Mouse (Mus musculus): Measurements from ENCODE around the gene Mef2d.
A peak's percentile ranks its signal among the peaks of the same experiment; 100 is the strongest.

The Mef2d gene

DNA sequence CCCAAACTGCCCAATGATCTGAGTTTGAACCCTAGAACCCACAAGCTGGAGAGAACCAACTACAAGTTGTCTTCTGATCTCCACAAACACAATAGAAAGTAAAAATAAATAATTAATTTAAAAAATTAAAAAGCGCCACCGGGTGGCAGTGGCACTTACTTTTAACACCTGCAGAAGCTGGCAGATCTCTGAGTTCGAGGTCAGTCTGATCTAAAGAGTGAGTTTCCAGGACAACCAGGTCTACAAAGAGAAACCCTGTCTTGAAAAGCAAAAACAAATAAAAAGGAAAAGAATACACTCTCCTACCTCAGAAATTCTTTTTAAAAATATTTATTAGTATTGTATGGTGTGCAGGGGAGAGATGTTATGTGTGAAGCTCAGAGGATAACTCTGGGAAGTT, 4.4 kb upstream of the Mef2d start:
- peak; percentile 61 for DNase-seq (ENCODE audit: low read depth)

DNA sequence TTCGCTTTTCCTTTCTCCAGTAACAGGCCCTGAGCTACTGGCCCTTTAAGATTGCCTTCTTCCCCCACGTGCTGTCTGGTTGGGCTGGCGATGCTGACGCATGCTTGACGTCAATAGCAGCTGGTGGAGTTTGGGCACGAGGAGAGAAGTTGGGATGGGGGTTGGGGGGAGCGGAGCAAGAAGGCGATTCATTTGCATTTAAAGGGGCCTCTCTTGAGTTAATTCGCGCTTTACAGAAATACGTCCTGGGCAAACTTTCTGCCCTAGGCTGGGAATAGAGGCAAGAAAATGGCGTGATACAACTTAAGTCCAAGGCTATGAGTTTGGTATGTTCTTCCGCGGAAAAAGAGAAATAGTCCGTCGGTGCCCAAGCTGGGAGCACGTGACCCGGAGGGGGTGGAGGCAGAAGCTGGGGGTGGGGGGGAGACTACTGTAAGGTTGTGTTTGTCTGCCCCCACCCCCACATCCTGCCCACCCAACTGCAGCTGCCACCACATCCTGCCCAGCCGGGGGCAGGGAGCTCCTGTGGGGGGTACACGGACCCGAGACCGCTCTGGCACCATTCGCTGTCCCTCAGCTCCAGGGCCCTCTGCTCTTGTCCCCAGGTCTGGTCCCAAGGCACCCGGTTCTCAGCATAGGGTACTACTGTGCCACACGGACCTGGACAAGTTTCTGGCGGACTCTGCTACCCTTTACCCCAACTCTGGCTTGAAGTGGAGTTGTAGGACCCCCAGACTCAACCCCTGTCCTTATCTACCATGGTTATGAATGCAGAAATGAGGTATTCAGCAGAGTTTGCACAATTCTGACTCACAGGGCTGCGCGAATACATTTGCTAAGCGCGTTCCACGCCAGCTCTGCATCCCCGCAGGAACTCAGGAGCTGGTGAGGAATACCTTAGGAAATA, 3.6 kb upstream of the Mef2d start:
- peak; percentile 97 for DNase-seq (ENCODE audit: low read depth)

DNA sequence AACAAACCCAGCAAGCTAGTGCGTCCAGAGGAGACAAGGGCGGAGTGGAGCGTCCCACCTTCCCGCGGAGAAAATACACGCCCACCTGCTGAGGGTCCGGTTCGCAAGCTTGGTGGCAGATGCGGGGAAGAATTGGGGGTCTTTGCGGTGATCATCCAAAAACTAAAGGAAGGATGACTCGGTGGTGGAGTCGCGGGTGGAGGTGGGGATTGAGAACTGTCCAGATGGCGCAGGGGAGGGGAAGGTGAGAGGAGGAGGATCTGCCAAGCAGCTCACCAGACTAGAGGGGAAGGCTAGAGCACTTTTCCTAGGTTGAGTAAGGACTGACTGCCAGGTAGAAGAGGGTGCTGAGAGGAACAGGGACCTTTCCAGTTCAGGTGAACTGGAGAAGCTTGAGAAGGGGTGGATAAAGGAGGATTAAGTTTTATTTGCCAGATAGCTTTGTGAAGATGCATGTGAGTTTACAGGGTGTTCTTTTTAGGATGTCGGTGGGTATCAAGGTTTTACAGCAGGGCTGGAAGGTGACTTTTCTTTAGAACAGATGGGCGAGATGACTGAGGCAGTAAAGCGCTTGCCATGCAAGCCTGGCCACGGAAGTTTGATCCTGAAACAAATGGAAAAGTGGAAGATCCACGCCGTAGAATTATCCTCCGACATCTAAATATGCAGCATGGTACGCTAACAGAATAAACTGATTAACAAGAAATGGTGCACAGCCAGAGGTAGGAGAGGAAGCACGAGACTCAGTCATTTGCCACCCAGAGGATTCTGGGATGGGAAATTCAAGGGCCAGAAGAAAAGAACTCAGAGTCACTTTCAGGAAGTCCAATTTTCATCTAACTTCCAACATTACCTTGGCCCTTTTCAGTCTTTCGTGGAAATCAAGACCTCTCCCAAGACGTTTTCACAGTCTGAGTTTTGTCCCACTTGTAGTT, 2.7 kb upstream of the Mef2d start:
- peak; percentile 61 for DNase-seq (ENCODE audit: low read depth)

DNA sequence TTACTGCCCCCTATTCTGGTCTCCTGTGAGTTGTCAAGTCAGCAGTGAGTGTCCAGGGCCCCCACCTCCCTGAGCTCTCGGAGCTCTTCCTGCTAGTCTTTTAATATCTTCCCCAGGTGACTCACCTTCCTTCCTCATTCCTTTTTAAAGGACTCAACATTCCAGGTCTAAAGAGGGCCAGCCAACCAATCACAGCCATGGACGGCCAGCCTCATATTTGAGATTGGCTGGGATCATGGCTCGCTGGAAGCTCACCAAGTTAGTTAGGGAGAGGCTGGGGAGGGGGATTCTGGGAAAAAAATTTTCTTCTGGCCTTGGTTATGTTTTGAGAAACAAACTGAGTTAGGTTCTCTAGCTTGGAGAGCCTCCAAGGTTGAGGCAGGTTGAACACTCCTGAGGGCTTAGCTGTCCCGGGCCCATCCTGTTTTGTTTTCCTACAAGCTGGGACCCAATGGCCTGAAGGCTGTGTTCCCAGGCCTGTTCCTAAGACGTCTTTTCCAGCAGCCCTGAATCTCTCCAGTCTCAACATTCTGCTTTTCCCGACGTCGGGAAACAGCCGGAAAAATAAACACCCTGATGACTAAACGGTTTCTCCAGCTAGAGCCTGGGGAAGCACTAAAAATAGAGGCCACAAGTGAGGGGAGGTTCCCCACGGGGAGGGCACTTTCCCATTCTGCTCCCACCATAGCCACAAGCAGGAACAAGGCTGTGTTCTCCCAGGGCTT, 1.8 kb upstream of the Mef2d start:
- DNase-seq (ENCODE audit: low read depth): peak; percentile 89

DNA sequence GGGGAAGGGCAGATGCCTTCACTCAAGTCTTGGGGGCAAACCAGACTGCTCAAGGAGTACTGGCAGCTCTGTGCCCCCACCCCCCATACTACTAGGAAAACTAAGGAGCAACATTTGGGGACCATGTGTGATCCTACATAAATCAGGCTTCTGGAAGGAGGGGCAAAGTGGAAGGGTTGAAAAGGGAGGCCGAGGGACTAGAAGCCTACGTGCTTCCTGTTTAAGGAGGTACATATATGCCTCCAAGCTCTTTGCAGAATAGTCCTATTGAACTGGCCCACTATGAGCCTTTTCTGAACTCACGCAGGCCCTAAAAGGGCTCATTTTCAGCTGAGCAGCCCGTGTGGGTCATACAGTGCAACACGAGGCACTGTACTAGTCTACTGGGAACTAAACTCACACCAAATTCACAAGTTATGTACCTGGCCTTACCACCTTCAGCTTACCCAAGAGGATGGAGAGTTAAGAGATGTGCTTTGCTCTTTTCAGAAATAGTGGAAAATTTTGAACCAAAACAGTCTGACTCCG, 1.2 kb upstream of the Mef2d start:
- DNase-seq (ENCODE audit: low read depth): no peak

DNA sequence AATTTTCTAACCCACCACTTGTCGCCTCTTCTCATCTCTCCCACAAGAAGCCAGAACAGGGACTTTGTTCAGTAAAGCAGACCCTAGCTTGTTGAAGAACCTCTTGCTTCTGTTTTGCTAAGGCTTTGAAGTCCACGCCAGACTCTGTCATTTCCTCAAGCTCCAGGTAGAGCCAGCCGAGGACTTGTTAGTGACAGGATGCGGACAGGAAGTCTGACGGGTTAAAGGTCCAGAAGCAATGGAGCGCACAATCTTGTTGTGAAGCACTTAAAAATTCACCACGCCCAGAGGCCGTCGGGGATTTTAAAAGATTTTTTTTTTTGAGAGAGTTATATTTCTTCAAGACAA, 759 bp upstream of the Mef2d start:
- DNase-seq (ENCODE audit: low read depth): no peak

DNA sequence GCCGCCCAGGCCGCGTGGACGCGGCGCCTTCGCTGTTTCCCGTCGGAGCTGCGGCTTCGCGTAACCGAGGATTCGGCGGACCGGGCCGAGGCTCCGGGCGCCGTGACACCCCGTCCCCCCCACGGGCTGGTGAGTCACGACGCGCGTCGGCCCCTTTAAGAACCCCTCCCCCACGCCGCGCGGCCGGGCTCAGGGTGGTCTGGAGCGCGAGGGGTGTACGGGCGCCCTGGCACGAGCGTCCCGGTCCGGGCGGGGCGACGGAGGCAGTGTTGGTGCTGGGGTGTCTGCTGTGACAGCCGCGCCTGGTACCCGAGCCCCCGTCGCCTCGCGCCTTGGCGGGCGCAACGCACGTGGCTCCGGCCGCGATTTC, 359 bp downstream of the Mef2d start:
- no peak for DNase-seq (ENCODE audit: low read depth)

DNA sequence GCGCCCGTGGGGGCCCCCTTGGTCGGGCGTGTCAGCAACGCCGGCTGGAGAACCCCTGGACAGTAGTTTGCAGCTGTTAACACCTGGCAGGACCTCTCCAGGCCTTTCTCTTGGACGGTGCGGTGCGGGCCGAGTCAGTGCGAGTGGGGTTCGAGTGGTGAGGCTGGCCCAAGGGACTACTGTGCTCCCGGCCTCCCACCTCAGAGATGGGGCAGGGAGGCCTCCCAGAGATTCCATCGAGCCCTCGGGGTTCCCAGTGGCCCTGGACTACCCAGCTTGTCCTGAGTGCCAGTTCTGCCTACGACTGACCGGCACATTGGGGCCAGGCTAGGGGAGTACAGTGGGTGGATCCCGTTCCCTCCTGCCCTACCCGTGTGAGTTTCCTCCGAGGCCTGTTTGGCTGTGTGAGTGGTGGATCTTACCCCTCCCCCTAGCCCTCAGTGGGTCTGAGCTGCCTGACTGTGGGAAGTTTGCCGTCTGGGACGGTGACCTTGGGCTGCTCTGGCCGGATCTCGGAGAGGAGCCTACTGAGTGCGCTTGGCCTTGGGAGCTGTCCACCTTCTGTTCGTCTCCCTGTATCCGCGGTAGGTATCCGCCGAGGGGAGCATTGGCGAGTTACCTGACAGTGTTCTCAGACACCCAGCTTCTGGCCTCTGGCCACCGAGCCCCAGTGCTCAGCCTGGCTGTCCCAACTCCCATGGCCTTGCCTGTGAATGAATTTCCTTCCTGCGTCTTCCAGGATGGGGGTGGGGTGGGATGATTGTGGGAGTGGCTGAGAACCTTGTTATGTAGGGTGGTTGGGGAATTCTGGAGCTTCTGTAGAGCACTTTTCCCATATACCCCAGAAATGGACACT, 972 bp downstream of the Mef2d start:
- peak; percentile 78 for DNase-seq (ENCODE audit: low read depth)

DNA sequence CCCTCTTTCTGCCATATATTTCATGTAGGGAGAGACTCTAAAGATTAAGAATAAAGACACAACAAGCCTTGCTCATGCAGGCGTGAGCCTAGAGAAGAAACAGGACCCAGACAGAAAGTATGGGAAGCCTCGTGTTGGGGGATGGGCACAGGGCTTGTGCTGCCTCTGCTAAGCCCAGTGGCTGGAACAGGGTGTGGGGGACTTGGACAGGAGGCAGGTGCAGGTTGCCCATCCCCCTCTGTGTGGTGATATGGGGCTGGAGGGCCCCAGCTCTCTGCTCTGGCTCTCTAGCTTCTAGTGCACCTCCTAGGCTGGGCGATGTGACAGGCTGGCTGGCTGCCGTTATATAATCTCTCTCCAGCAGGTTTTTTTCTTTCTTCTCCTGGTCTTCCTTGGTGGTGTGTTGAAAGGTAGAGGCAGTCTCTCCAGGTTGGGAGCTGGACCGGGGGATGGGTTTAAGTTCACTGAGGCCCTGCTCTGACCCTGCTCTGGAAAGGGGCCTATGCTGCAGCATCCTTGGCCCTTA, 1.9 kb downstream of the Mef2d start:
- peak; percentile 37 for DNase-seq (ENCODE audit: low read depth)

DNA sequence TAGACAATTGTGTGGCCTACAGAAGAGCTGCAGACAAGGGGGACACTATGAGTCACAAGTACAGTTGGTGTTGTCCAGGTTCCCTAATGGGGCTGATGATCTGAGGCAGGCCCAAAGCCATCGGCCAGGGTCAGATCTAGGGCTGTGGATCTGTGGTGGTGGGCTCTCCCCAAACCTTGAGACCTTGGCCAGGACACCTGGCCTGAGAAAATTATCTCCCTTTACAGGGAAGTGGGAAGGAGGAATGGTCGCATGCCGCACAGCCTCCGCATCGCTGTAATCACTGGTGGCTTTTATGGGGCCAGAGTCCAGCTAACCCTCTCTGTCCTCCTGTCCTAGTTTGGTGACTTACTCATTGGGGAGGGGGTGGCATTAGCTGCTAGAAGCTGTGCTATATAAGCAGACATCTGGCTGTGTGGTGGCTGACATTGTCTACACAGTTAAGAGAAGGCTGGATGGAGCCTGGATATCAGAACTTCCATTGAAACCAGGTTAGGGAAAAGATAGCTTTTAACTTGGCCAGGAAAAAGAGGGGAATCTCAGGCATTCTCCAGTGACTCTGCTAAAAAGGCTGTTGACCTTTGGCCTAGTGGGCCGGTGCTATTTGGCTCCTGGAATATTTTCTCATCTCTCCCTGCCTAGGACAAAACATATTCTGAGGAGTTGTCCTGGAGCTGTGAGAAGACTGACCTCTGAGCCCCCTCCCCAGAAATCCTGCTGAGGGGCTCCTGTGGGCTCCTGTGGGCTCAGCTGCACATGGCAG, 2.7 kb downstream of the Mef2d start:
- no peak for DNase-seq (ENCODE audit: low read depth)

DNA sequence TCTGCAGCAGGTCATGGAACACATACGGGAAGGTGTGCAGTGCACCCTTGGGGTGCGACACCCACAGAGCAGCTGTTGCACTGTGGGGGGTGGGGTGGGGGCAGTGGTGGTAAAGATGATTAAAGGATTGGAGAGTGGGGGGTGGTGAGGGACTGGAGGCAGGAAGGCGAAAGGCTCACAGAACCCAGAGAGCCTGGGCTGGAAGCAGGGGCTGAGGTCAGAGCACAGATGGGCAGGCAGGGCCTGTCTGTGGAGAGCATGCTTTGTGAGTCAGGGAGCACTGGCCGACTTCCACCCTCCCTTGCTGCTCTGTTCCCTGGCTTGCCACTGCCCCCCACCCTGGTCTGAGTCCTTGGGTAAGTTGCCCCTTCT, 3.2 kb downstream of the Mef2d start:
- peak; percentile 60 for DNase-seq (ENCODE audit: low read depth)

DNA sequence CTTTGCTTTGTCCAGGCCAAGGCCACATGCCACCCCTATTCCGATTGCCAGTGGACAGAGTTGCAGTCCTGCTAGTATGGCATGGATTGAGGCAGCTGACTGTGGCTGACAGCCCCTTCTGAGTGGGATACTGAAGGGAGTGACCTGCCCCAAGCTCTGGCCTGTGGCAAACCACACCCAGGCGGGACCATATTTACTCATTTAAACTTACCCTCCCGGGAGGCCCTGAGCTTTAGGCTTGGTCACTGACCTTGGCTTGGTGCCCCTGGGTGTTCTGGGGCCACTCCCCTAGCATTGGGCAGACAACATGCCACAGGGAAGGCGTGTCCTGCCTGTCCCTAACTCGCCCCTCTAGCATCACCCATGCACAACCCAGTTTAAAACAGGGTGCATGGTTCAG, 3.8 kb downstream of the Mef2d start:
- peak; percentile 21 for DNase-seq (ENCODE audit: low read depth)

DNA sequence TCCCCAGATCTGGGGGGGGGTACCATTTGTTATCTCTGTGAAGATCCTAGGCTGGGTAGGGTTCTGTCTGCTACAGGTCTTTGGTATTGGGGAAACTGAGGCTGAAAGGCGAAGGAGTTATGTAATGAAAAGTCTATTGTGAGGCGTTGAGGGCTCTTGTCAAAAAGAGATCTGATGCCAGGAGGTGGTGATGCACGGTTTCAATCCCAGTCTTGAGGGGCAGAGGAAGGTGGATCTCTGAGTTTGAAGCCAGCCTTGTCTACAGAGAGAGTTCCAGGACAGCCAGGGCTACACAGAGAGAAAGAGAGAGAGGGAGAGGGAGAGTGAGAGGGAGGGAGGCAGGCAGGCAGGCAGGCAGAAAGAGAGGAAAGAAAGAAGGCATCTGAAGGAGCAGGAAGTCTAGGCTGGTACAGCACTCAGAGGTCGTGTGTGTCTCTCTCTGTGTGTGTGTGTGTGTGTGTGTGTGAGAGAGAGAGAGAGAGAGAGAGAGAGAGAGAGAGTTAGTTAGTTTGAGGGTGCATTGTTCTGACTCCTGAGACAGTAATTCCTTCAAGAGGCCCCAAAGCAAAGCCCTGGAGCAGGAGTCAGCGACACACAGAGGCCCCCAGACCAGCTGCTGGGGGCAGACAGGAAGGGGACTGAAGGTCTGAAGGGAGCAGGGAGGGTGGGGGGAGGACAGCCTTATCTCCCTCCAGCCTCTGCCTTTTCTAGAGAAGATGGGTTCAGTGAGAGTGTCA, 4.4 kb downstream of the Mef2d start:
- DNase-seq (ENCODE audit: low read depth): no peak

DNA sequence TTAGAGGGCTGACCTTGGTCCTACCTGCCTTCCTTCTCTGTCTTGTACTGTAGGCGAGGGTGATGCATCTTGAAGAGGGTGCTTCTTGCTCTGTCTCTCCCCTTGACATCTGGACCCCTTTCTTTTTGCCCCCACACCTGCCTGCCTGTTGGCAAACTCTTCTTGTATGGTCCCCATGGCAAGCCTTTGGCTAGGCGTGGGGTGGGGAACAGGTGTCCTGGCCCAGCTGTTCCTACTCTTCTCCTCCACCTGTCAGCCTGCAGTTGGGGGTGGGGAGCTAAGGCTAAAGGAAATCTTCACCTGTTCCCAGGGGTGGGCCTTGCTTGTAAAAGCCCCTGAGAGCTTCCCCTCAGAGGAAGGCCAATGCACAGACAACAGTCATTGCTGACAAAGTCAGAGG, 5.3 kb downstream of the Mef2d start:
- DNase-seq (ENCODE audit: low read depth): no peak

DNA sequence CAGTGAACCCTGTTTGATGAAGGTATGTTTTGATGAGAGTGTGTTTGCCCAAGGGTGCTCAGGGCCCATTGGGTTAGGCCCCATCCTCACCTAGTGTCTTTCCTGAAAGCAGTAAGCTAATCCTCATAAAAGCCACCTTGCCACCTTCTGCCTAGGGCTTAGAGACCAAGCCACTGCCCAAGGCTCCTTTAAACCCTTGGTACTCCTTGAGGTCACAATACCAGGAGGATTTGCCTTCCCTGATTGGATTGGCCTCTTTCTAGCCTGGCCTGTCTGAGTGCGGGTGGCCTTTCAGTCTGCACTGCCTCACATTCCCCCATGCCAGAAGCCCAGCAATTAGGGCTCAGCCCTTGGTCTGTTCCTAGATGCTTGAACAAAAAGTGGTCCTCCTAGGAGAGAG, 5.7 kb downstream of the Mef2d start:
- no peak for DNase-seq (ENCODE audit: low read depth)

DNA sequence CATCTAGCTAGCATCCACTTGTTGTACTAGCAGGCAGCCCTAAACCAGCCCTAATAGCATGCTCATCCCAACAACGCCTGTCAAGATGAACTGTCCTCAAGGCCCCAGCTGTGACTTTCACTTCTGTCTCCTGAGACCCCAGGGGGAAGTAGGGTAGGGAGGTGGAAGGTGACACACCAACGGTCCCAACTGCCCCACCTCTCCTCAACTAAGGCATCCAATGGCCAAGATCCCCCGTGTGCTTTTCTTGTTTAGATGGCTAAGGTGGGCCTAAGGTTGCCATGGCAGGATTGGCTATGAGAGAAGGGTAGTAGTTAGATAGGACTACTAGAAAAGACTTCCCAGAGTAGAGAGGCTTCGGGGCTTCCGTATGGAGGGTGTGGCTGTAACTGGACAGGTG, 6.2 kb downstream of the Mef2d start:
- DNase-seq (ENCODE audit: low read depth): no peak

DNA sequence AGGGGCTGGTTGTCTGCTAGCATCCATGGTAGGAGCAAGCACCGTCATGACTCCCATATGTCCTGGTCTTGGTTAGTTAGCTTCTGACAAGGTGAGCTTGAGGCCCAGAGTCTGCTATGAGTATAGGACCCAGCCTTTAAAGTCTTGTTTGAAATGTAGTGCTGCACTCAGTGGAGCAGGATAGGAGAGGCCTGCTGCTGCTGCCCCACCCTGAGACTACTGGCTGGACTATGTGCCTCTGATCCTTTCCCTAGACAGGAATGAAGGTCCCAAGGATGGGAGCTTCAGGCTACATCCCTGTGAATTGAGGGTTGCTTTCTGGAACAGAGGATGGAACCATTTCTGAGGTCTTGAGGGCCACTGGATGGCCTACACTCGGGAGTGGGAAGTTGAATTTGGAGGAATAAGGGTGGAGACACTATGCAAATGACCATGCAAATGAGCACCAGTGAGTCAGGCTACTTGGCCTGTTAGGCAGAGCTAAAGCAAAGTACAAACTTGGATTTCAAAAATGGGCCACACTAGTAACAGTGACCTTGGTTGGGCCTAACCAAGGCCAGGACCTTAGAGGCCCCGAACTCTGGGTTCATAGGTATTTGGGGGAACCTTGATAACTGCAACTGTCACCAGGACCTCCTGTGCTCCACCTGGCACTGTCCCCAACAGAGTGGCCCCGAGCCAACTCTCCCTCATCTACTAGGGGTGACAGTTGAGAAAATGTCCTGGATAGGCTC, 6.8 kb downstream of the Mef2d start:
- peak; percentile 55 for DNase-seq (ENCODE audit: low read depth)

DNA sequence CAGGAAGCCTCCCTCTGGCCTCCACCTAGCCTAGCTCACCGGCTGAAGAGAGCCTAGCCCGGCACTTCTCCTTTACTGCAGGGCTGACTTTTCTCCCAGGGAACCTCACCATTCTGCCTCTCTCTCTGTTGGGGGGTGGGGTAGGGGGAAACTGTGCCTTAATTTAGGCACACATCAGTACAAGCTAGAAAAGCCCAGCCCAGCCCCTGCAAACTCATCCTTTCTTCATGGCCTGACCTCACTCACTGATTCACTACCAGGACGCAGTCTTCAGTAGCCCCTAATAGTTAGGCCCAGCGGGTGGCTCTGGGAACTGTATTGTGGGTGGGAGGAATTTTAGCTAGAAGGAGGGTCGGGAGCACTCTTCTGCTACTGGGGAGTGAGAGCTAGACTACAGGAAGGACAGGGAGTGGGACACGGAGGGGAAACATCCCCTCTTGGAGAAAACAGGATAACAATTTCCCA, 7.4 kb downstream of the Mef2d start:
- no peak for DNase-seq (ENCODE audit: low read depth)

Measured in NIH3T3 (cell line).